Mouse (Mus musculus): ENCODE measurements around the gene Gpr21. TPM values are rescaled to one million over a fixed set of nuclear protein-coding genes. Genes with fewer than 3 reads are reported as not detected.

Gene Gpr21
- polyA plus RNA-seq (2014; fragmentation: Illumina TruSeq; extraction: RNeasy Lipid Tissue Mini Kit (QIAGEN cat#74804); ENCODE audit: low read depth, low replicate concordance), result 0.11 TPM

DNA sequence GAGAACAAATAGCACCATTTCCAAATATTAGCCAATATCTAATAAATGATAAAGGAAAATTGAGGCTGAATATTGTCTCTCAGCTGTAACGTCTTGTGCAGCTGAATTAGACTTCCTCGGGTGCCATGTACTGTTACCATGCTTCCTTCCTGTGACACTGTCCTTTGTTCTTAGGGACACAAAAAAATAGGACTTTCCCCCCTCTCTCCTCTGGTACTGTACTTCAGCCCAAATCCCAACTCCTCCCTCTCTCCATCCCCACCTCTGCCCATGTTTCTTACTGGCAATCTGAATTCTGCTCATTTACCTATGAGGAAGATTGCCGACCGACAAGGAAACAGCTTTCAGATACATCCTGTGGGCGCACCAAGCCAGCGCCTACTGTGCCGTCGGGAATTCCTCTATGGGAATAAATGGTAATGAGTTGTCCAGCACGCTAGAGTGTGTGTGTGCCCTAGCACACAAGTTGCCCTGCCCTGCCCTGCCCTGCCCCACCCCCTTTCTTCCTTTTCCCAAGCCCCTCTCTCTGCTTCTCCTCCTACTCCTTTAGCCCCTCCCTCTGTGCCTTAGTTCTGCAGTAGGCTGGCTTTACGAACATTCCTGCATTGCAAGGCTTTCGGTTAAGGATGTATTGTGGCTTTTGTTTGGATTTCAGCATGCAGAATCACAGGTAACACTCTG is at the start of gene Gpr21:
Gpr21 (plus strand) TSS at position 303 of the 681 bp plus-strand sequence.

Other genes with a start within 250 kb of the Gpr21 start
- gene Olfr368, start 189.8 kb upstream of the Gpr21 start, polyA plus RNA-seq (2014; fragmentation: Illumina TruSeq; extraction: RNeasy Lipid Tissue Mini Kit (QIAGEN cat#74804); ENCODE audit: low read depth, low replicate concordance), result not detected
- gene Pdcl, start 157.0 kb upstream of the Gpr21 start, polyA plus RNA-seq (2014; fragmentation: Illumina TruSeq; extraction: RNeasy Lipid Tissue Mini Kit (QIAGEN cat#74804); ENCODE audit: low read depth, low replicate concordance), result 36.5 TPM
- 15.2 TPM for gene Rc3h2, start 93.4 kb upstream of the Gpr21 start, polyA plus RNA-seq (2014; fragmentation: Illumina TruSeq; extraction: RNeasy Lipid Tissue Mini Kit (QIAGEN cat#74804); ENCODE audit: low read depth, low replicate concordance)
- 6.1 TPM for gene Zbtb26, start 73.2 kb upstream of the Gpr21 start, polyA plus RNA-seq (2014; fragmentation: Illumina TruSeq; extraction: RNeasy Lipid Tissue Mini Kit (QIAGEN cat#74804); ENCODE audit: low read depth, low replicate concordance)
- gene Zbtb6, start 73.2 kb upstream of the Gpr21 start, polyA plus RNA-seq (2014; fragmentation: Illumina TruSeq; extraction: RNeasy Lipid Tissue Mini Kit (QIAGEN cat#74804); ENCODE audit: low read depth, low replicate concordance), result 10.9 TPM
- 13.9 TPM for gene Rabgap1, start 73.1 kb upstream of the Gpr21 start, polyA plus RNA-seq (2014; fragmentation: Illumina TruSeq; extraction: RNeasy Lipid Tissue Mini Kit (QIAGEN cat#74804); ENCODE audit: low read depth, low replicate concordance)
- 51.7 TPM for gene Strbp, start 187.5 kb downstream of the Gpr21 start, polyA plus RNA-seq (2014; fragmentation: Illumina TruSeq; extraction: RNeasy Lipid Tissue Mini Kit (QIAGEN cat#74804); ENCODE audit: low read depth, low replicate concordance)

All from liver, adult 10 weeks (tissue).